Comparison of ENCODE assay signal across 19 mouse cellular contexts in genomic region chr10:56782265-56782664, GRCm38 (mm10).
DNase-seq lines count a peak whose midpoint lies in the region.
"Had no signal": no experiment of that assay in that cellular context is flagged by ENCODE, and none has a peak within 500 bp of the region (broad histone marks: within the 10 kb centered on the region; RNA-seq: fewer than 3 reads in every experiment).

No protein-coding gene starts in this region.

- intact Hi-C loops in heart, postnatal 10 days (cut with DNase I) = no loop called here

- DNase-seq in 3134 (ENCODE audit: extremely low read depth, insufficient read length, low spot score) (peak; percentile 72), 416B (ENCODE audit: low read depth) (peak; percentile 55), adipocyte (ENCODE audit: low spot score) (peak; percentile 28)
- peak; percentile 39 for DNase-seq in adrenal gland, postnatal 25 days
- DNase-seq in heart, postnatal 10 days = no peak
- no peak for DNase-seq in heart, adult 8-10 months (ENCODE audit: low spot score)
- no peak for DNase-seq in embryo, embryonic 10 days (ENCODE audit: low spot score)
- DNase-seq: cerebellum, adult 11 months; cerebellum, adult 9-10 months; forebrain, postnatal 0 days; heart, adult 2 months; heart, postnatal 14 days; kidney, adult 2 months; kidney, postnatal 4 days; layer of hippocampus, postnatal 36 days; left cerebral cortex, postnatal 4 days; liver, postnatal 0 days; retina, postnatal 1 day; right cerebral cortex, postnatal 25 days had no signal

Comparison
In these comparisons a context has a peak if more than half of its experiments do, and no peak if none do; other contexts are left out.
1. DNase-seq: peak in 3134 (single experiment), 416B (single experiment), adipocyte (single experiment) and adrenal gland, postnatal 25 days (single experiment); none in heart, postnatal 10 days (0 of 2), heart, adult 8-10 months (single experiment) and embryo, embryonic 10 days (single experiment).